Mouse (Mus musculus) heart, postnatal 25 days (tissue): Measurements from ENCODE around the gene Pcx. TPM values are rescaled to one million over a fixed set of nuclear protein-coding genes. Genes with fewer than 3 reads are reported as not detected.

Experiments used
- DNase-seq: peaks from one replicate; pipeline ENCODE4 v3.0.0; 2022; ENCODE audit warnings: low spot score
- intact Hi-C: fragments of 180-260 bp; cut with DNase I; formaldehyde crosslinking; loops from one replicate; pipeline ENCODE4 v1.15.1; 2025
- total RNA-seq, 2 experiments: library from RNA; stranded (reverse); gene quantifications; 2 replicates each; pipeline ENCODE4 v1.2.3; 2021

The Pcx gene
- total RNA-seq, 2 experiments from 2014 or later: 30.9 to 36.8 TPM

DNA sequence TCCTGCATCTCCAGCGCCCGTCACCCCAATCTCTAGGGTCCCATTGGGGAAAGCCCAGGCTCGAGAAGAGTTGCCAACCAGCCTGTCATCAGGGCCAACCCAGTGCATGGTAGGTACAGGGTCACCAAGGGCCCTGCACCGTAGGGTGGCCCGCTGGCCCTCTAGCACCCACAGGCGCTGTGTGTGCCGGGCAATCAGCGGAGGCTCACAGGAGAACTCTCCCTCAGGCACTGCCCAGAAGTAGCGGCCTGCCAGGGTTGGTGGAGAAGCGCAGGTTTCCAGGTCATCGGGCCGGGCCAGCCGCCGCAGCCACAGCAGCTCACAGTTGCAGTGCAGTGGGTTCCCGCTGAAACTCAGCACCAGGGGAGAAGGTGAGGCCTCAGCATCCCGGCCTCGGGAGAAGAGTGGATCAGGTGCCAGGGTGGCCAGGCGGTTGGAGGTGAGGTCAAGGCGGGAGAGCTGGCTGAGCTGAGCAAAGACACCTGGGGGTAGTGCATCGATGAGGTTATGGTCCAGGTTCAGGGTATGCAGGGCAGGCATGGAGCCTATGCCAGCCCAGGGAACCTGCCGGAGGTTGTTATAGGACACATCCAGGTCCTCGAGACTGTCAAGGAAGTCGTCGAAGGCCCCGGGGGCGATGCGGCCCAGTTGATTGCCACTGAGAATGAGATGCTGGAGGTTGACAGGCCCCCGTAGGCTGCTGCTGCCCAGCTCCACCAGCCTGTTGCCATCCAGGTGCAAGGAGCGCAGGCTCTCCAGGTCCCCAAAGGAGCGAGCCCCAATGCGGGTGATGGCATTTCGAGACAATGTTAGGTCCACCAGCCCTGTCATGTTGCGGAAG, 103.4 kb downstream of the Pcx start:
- intact Hi-C loops: no loop called here

GRCm38 (mm10) chr19:4614305-4615150, 104.3 kb downstream of the Pcx start:
- intact Hi-C loops: no loop called here
- DNase-seq: no peak

More for the DNA sequence above, 103.4 kb downstream of the Pcx start:
- no peak for DNase-seq

GRCm38 (mm10) chr19:4615151-4616093, 105.2 kb downstream of the Pcx start, which contains the start of gene Lrfn4:
Gene Lrfn4, minus strand, starts transcription at chr19:4615667.
- intact Hi-C loops: no loop called here

DNA sequence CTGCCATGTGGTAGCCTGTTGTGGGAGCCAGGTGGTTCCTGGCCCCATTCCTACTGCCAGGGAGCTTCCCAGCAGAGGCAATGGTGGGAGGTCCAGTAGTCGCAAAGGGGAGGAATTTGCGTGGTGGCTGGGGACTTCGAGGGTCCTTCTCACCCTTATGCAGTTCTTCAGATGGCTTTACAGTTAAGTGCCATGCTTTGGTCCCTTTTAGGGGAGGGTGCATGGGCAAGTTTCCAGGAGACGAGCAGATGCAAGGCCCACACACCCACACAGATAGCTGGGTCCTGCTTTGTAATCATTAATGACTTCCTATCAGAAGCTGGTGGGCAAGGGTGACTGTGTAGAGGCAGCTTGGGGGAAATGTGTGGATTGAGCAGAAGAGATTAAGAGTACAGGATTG, 106.3 kb downstream of the Pcx start:
- intact Hi-C loops: no loop called here
- no peak for DNase-seq

More at GRCm38 (mm10) chr19:4615151-4616093, 105.2 kb downstream of the Pcx start, which contains the start of gene Lrfn4:
- DNase-seq: peak; percentile 76

GRCm38 (mm10) chr19:4618183-4618582, 107.9 kb downstream of the Pcx start:
- intact Hi-C loops: no loop called here
- DNase-seq: no peak

GRCm38 (mm10) chr19:4619461-4619860, 109.2 kb downstream of the Pcx start:
- intact Hi-C loops: no loop called here
- DNase-seq: no peak

GRCm38 (mm10) chr19:4620721-4621120, 110.4 kb downstream of the Pcx start:
- DNase-seq: no peak

DNA sequence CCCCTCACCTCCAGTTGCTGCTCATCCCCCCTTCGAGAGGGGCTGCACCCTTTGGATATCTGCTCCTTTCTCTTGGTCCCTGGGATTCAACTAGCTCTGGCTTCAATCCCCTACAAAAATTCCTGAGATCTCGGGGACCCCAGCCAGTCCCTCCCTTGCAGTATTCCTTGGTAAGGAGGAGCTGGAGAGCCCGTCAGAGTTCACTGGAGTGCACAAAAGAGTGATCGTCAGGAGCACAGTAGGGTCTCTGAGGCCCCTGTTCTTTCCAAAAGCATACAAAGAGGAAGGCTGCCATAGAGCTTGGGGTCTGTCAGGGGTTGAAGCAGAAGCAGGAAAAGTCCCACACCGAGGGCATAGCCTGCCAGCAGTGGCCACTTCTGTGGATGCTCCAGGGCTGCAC, 112.5 kb downstream of the Pcx start:
- intact Hi-C loops: loop anchor here (5.0 to 10.0 kb wide), 2 partner anchors 125 to 372 kb away; partner anchors contain the start of genes 2010003K11Rik and Npas4
- DNase-seq: no peak

More at GRCm38 (mm10) chr19:4620721-4621120, 110.4 kb downstream of the Pcx start:
- intact Hi-C loops: loop anchor here (5.0 to 10.0 kb wide), 2 partner anchors 123 to 374 kb away; partner anchors contain the start of genes 2010003K11Rik and Npas4

- no peak for DNase-seq
- intact Hi-C loops: loop anchor here (5.0 to 10.0 kb wide), 2 partner anchors 126 to 371 kb away; partner anchors contain the start of genes 2010003K11Rik and Npas4
These were observed 113.1 kb downstream of the Pcx start for GRCm38 (mm10) chr19:4623419-4623818.

DNA sequence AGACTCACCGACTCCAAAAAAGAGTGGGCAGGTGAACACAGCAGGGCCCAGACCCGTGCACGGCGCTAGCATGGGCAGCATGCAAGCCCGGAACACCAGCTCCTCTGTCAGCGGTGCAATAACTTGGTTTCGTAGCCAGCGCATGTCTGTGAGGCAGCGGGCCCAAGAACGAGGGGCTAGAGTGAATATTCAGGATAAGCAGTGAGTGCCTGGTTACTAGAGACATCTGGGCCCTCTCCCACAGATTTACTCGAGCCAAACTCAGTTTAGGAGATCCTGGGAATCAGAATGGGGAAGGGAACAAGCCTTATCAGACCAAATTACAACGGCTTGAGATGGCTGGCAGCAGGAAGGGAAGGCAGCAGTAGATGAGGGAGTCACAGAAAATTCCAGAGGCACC, 113.7 kb downstream of the Pcx start:
- DNase-seq: no peak
- intact Hi-C loops: loop anchor here (5.0 to 10.0 kb wide), 2 partner anchors 127 to 371 kb away; partner anchors contain the start of genes 2010003K11Rik and Npas4

- intact Hi-C loops: loop anchor here (5.0 to 10.0 kb wide), 3 partner anchors 127 to 370 kb away; partner anchors contain the start of genes 2010003K11Rik, Ccdc87, Ccs and Npas4
- DNase-seq: no peak
These were observed 114.3 kb downstream of the Pcx start for GRCm38 (mm10) chr19:4624406-4625178.

- intact Hi-C loops: loop anchor here (5.0 to 10.0 kb wide), 2 partner anchors 212 to 369 kb away; partner anchors contain the start of genes Ccdc87, Ccs and Npas4
- DNase-seq: peak; percentile 80
These were observed 115.0 kb downstream of the Pcx start, which contains the start of gene Rce1 for GRCm38 (mm10) chr19:4625179-4625828. Gene Rce1, minus strand, starts transcription at chr19:4625641.

DNA sequence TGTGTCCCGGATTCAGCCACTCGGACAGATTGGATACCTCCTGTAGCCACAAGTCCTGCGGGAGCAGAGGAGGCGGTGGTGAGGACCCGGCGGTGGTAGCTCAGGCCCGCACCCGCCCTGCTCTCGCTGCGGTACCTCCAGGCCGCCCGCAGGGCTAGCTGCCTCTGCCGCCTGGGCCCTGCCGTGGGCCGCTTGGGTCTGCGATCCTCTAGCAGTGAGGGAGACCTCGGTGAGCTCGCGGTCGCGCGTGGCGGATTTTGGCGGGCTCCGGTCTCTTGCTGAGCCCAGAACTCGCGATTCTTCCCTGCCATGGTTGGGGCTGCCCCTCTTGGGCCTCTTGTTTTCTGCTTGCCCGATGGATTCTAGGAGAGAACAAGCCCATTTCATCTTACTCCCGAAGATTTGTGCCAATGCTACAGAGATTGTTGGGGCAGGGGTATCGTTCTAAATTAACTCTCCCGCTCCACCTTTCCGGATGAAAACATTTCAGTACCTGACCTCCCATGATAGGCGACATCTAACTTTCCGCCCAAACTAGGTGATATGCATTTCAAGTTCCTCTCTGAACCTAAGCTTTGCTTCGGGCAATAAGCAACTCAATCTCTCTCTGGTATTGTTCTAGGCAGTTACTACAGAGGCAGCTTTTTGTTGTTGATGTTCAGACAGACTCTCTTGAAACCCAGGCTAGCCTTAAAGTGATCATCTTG, 115.7 kb downstream of the Pcx start:
- intact Hi-C loops: loop anchor here (5.0 to 10.0 kb wide), 2 partner anchors 211 to 369 kb away; partner anchors contain the start of genes Ccdc87, Ccs and Npas4
- no peak for DNase-seq

GRCm38 (mm10) chr19:4628819-4629218, 118.5 kb downstream of the Pcx start:
- intact Hi-C loops: loop anchor here (2.0 to 10.0 kb wide), 3 partner anchors 114 to 366 kb away; partner anchors contain the start of genes Ccdc87, Ccs and Npas4
- no peak for DNase-seq

DNA sequence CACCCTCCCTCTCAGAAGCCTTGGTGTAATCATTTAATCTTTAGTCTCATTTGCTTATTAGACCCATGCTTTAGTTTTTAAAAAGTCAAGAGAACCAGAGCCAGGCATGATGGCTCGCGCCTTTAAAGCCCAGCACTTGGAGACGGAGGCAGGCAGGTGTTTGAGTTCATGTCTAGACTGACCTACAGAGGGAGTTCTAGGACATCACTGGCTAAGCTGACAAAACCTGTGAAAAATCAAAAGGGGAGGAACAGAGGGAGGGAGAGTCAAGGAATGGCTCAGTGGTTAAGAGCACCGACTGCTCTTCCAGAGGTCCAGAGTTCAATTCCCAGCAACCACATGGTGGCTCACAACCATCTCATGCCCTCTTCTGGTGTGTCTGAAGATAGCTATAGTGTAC, 125.7 kb downstream of the Pcx start:
- intact Hi-C loops: no loop called here

DNA sequence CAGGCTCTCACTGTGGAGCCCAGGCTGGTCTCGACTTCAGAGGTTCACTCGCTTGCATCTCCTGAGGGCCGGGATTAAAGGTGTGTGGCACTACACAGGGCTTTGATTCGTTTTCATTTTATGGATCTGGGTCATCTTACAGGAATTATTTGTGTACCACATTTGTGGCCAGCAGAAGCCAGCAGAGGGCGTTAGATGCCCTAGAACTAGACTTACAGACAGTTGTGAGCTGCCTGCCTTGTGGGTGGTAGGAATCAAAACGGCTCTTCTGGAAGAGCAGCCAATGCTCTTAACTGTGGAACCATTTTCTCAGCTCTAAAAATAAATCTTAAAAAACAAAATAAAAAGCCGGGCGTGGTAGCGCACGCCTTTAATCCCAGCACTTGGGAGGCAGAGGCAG, 134.0 kb downstream of the Pcx start:
- no peak for DNase-seq
- intact Hi-C loops: no loop called here

More for the DNA sequence above, 125.7 kb downstream of the Pcx start:
- DNase-seq: no peak
